21 mouse cellular contexts compared by ENCODE assay signal in genomic region chr14:29204236-29204966, GRCm38 (mm10).
DNase-seq lines count a peak whose midpoint lies in the region; ATAC-seq lines count a peak whose summit lies in the region.
"Had no signal": no experiment of that assay in that cellular context is flagged by ENCODE, and none has a peak within 500 bp of the region (broad histone marks: within the 10 kb centered on the region; RNA-seq: fewer than 3 reads in every experiment).

No protein-coding gene starts in this region.

- 39% methylated on average over 10 of the region's 10 CpGs for WGBS in neural tube, embryonic 13.5 days
- 35% methylated on average over 10 of the region's 10 CpGs for WGBS in midbrain, embryonic 13.5 days

- H3K27ac ChIP-seq in neural tube, embryonic 13.5 days (replicated peaks): no peak overlapping the region
- 0 out of 2 replicates have a peak overlapping the region, but pooled peaks have one; percentile 22 for H3K27ac ChIP-seq in midbrain, embryonic 13.5 days
- H3K27ac ChIP-seq: embryonic facial prominence, embryonic 12.5 days; limb, embryonic 15.5 days; stomach, postnatal 0 days had no signal

- H3K9ac ChIP-seq in neural tube, embryonic 13.5 days: no peak overlapping the region
- no peak overlapping the region for H3K9ac ChIP-seq in midbrain, embryonic 13.5 days (replicated peaks)
- H3K9ac ChIP-seq: embryonic facial prominence, embryonic 12.5 days; limb, embryonic 15.5 days had no signal

- H3K4me3 ChIP-seq in neural tube, embryonic 13.5 days: no peak overlapping the region
- H3K4me3 ChIP-seq in midbrain, embryonic 13.5 days (replicated peaks): no peak overlapping the region
- H3K4me3 ChIP-seq: embryonic facial prominence, embryonic 12.5 days; limb, embryonic 15.5 days had no signal

- DNase-seq in cerebellum, postnatal 10 days: peak; percentile 43 to 47
- no peak for DNase-seq in cerebellum, postnatal 36 days
- DNase-seq in neural tube, embryonic 10.5 days (ENCODE audit: extremely low spot score, low spot score): no peak
- no peak for DNase-seq in embryo, embryonic 10.5 days (ENCODE audit: low spot score)
- no peak for DNase-seq in heart, postnatal 4 days
- DNase-seq in adrenal gland, postnatal 25 days: no peak
- DNase-seq: cerebellum, adult 11 months; heart, adult 11 months; kidney, adult 11 months; kidney, postnatal 10 days; layer of hippocampus, adult 9-11 months; lung, postnatal 36 days; right cerebral cortex, postnatal 14 days; thymus, postnatal 25 days had no signal

- H3K9me3 ChIP-seq in neural tube, embryonic 13.5 days: no peaks in the 10 kb centered on the region
- no peaks in the 10 kb centered on the region for H3K9me3 ChIP-seq in midbrain, embryonic 13.5 days
- H3K9me3 ChIP-seq: embryonic facial prominence, embryonic 12.5 days; limb, embryonic 15.5 days had no signal

- H3K36me3 ChIP-seq in neural tube, embryonic 13.5 days: no peaks in the 10 kb centered on the region
- H3K36me3 ChIP-seq in midbrain, embryonic 13.5 days: no peaks in the 10 kb centered on the region
- H3K36me3 ChIP-seq: embryonic facial prominence, embryonic 12.5 days; G1E; limb, embryonic 15.5 days had no signal

- H3K27me3 ChIP-seq in neural tube, embryonic 13.5 days: peaks cover 8% of the 10 kb centered on the region
- no peaks in the 10 kb centered on the region for H3K27me3 ChIP-seq in midbrain, embryonic 13.5 days
- H3K27me3 ChIP-seq: embryonic facial prominence, embryonic 12.5 days; limb, embryonic 15.5 days had no signal

- peaks cover 11% of the 10 kb centered on the region for H3K4me1 ChIP-seq in neural tube, embryonic 13.5 days (replicated peaks)
- H3K4me1 ChIP-seq in midbrain, embryonic 13.5 days (replicated peaks): peaks cover 28% of the 10 kb centered on the region
- H3K4me1 ChIP-seq: embryonic facial prominence, embryonic 12.5 days; limb, embryonic 15.5 days had no signal

- peak; percentile 86 for ATAC-seq in neural tube, embryonic 13.5 days (ENCODE audit: low read depth)
- peak; percentile 93 for ATAC-seq in midbrain, embryonic 13.5 days
- ATAC-seq: CD4-positive, CD25-positive, alpha-beta regulatory T cell, adult 4 months had no signal

- no peak overlapping the region for H3K4me2 ChIP-seq in neural tube, embryonic 13.5 days
- H3K4me2 ChIP-seq in midbrain, embryonic 13.5 days (replicated peaks): no peak overlapping the region
- H3K4me2 ChIP-seq: embryonic facial prominence, embryonic 12.5 days; limb, embryonic 15.5 days had no signal

Comparison
In these comparisons a context has a peak if more than half of its experiments do, and no peak if none do; other contexts are left out.
1. DNase-seq: peak in cerebellum, postnatal 10 days (2 of 2); none in cerebellum, postnatal 36 days (0 of 2), neural tube, embryonic 10.5 days (single experiment), embryo, embryonic 10.5 days (single experiment), heart, postnatal 4 days (single experiment) and adrenal gland, postnatal 25 days (single experiment).